Mouse (Mus musculus): ENCODE measurements around the gene Per1. TPM values are rescaled to one million over a fixed set of nuclear protein-coding genes. Genes with fewer than 3 reads are reported as not detected.

Gene Per1
- polyA plus RNA-seq, 1 experiment = 57.6 TPM

DNA sequence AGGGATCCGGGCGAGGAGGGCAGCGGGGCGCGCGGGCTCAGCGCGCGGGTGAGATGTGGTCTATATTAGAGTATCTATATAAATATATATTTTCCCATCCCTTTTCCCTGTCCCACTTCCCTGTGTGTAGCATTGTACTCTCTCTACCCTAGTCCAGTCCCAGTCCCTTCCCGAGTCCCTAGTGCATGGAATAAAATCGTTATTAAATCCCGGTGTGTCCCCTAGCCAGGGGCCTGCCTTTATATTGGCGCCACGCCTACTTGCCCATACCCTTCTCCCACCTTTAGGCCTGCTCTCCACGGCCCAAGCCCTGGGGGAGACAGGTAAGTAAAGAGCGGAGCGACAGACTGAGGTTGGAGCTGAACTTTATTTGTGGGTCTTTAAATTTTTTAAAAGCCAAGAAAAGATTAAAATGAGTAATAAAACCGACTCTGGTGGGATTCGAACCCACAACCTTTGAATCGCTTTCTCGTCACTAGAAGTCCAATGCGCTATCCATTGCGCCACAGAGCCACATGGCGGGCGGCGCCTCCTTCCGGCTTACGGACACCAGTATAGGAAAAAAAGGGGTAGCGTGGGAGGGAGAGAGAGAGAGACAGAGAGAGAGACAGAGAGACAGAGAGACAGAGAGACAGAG lies 28.2 kb downstream of the Per1 start:
- Histone ChIP-seq H3K4me3 (ENCODE audit: insufficient read depth, low read length) (peak overlapping the region; percentile 76), H3K4me1 (ENCODE audit: control insufficient read depth, insufficient read depth, low read length) (no peaks in the 10 kb centered on the region), H3K27ac (ENCODE audit: insufficient read depth, low read length) (peak overlapping the region; percentile 61)
- TF ChIP-seq POLR2A (IDR thresholded peaks at IDR 0.05; ENCODE audit: extremely low read depth, insufficient read depth, low read length) (no peak), CTCF (IDR thresholded peaks at IDR 0.05; ENCODE audit: extremely low read depth, insufficient read depth, low read length) (no peak)

DNA sequence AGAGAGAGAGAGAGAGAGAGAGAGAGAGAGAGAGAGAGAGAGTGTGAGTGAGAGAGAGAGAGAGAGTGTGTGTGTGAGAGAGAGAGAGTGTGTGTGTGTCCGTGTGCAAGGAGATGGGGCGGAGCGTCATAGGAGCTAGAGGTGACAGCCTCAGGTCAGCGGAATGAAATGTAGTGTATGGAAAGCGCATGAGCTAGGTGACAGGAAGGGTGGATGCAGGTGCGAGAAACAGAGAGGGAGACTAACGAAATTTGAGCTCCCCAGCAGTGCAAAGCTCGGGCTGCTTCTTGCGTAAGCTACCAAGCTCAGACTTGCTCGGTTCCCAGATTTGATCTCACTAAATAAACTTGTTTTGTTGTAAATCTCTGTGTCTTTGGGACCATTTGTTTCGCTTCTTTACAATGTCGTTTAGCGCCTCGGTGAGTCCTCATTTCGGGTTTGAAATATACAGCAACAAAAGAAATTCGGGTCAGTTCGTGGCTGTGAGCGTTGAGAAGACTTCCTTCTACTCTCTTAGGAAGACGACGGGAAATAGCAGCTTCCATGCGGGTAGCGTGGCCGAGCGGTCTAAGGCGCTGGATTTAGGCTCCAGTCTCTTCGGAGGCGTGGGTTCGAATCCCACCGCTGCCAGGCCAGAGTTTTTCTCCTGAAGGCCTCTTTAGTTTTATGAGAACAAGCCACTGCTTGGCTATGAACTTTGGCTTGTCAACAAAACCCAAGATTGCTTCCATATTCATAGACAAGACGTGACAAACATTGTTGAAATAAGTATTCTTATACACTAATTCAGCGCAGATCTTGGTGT lies 28.9 kb downstream of the Per1 start:
- H3K4me3 ChIP-seq (ENCODE audit: insufficient read depth, low read length) = peak overlapping the region; percentile 76
- TF ChIP-seq POLR2A (IDR thresholded peaks at IDR 0.05; ENCODE audit: extremely low read depth, insufficient read depth, low read length) (no peak), CTCF (IDR thresholded peaks at IDR 0.05; ENCODE audit: extremely low read depth, insufficient read depth, low read length) (no peak)
- no peaks in the 10 kb centered on the region for H3K4me1 ChIP-seq (ENCODE audit: control insufficient read depth, insufficient read depth, low read length)
- H3K27ac ChIP-seq (ENCODE audit: insufficient read depth, low read length) = peak overlapping the region; percentile 61

DNA sequence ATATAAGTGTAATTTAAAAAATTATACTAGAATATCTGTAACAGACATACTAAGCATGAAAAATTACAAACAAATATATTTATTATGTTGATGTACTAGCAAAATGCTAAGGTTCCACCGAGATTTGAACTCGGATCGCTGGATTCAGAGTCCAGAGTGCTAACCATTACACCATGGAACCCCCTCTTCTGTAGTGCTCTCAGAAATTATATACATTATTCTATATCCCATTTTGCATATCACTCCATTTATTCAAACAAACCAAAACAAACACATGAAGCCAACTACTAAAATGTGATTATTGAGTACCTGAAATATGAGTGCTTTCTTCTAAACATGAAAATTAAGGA lies 29.5 kb downstream of the Per1 start:
- Histone ChIP-seq H3K27ac (ENCODE audit: insufficient read depth, low read length) (no peak overlapping the region), H3K4me3 (ENCODE audit: insufficient read depth, low read length) (peak overlapping the region; percentile 76; the same call in 1 of the 2 replicates), H3K4me1 (ENCODE audit: control insufficient read depth, insufficient read depth, low read length) (no peaks in the 10 kb centered on the region)
- TF ChIP-seq CTCF (IDR thresholded peaks at IDR 0.05; ENCODE audit: extremely low read depth, insufficient read depth, low read length) = no peak
- TF ChIP-seq POLR2A (IDR thresholded peaks at IDR 0.05; ENCODE audit: extremely low read depth, insufficient read depth, low read length) = no peak

DNA sequence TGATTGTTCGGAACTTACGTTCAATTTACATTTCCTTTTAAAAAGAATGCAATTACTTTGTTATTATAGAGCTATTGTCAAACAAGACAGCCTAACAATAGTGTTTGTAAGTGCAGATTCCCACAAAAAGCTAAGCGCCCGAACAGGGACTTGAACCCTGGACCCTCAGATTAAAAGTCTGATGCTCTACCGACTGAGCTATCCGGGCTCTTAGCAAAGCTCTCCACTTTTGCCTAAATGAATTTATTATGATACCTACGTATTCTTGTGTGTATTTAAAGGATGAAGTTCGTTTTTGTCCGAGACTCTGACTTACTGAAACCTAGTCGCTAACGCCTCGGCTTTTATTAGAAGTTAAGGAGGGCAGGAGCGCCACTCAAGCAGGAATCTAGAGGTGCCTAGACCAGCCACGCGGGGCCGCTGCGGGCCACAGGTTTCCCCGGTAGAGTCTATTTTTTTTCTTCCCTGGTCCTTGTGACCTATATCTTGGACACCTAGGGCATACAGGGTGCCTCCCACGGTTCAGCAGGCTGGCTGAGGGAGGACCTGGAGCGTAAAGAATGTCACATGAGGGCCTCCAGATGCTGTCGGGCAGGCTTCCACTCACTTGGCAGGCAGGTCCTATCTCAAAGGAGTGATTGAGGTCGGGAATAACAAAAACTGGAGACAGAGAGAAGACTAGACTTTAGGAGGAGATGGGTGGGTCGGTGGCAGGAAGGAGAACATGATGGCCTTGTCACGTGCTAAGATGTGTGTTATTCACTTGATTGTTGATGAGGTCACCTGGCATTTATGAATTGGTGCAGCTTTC lies 30.2 kb downstream of the Per1 start:
- Histone ChIP-seq H3K27ac (ENCODE audit: insufficient read depth, low read length) (no peak overlapping the region; the same call in 1 of the 2 replicates), H3K4me3 (ENCODE audit: insufficient read depth, low read length) (peak overlapping the region; percentile 44), H3K4me1 (ENCODE audit: control insufficient read depth, insufficient read depth, low read length) (no peaks in the 10 kb centered on the region)
- TF ChIP-seq CTCF (IDR thresholded peaks at IDR 0.05; ENCODE audit: extremely low read depth, insufficient read depth, low read length) (peak; percentile 38), POLR2A (IDR thresholded peaks at IDR 0.05; ENCODE audit: extremely low read depth, insufficient read depth, low read length) (no peak)

DNA sequence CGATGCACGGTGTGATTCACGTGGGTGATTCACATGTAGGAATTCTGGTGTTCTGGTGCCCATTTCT lies 30.7 kb downstream of the Per1 start, which contains the start of gene Aloxe3:
Gene Aloxe3, plus strand, starts transcription at position 45 of the 67 bp plus-strand sequence.
- Histone ChIP-seq H3K4me3 (ENCODE audit: insufficient read depth, low read length) (peak within 1 kb of the TSS; percentile 76), H3K4me1 (ENCODE audit: control insufficient read depth, insufficient read depth, low read length) (no peaks in the 10 kb centered on the region), H3K27ac (ENCODE audit: insufficient read depth, low read length) (no peak within 1 kb of the TSS; the same call in 1 of the 2 replicates)
- no peak for TF ChIP-seq CTCF (IDR thresholded peaks at IDR 0.05; ENCODE audit: extremely low read depth, insufficient read depth, low read length)
- TF ChIP-seq POLR2A (IDR thresholded peaks at IDR 0.05; ENCODE audit: extremely low read depth, insufficient read depth, low read length) = no peak

DNA sequence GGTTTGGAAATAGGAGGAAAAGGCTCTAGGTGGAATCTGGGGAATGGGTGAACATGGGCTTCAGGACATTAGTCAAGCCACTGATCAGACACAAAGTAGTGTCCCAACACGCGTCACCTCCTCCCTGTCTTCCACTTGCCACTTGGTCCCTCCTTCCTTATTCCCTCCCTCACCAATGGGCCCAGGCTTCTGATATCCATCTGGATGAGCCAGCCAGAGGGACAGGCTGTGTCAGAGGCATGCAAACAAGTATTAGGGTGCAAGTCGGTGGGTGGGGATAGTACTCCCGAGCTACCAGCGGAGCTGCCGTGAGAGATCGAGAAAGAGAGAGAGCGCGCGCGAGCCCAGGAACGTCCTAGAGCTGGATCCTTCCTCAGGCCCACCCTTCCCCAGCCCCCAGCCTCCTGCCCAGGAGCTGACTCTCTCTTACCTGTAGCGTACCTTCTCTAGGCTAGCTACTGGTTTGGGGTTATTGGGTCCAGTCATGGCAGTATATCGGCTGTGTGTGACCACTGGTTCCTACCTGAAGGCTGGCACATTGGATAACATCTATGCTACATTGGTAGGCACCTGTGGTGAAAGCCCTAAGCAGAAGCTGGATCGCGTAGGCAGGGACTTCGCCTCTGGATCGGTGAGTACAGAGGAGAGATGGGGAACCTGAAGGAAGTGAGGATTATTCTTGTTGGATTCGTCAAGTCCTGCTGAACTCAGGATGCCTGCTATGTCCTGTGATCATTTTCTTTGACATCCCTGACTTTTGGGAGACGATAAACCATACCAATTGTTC lies 31.1 kb downstream of the Per1 start:
- Histone ChIP-seq H3K4me3 (ENCODE audit: insufficient read depth, low read length) (peak overlapping the region; percentile 44), H3K4me1 (ENCODE audit: control insufficient read depth, insufficient read depth, low read length) (no peaks in the 10 kb centered on the region), H3K27ac (ENCODE audit: insufficient read depth, low read length) (no peak overlapping the region; the same call in 1 of the 2 replicates)
- TF ChIP-seq POLR2A (IDR thresholded peaks at IDR 0.05; ENCODE audit: extremely low read depth, insufficient read depth, low read length) (no peak), CTCF (IDR thresholded peaks at IDR 0.05; ENCODE audit: extremely low read depth, insufficient read depth, low read length) (no peak)

DNA sequence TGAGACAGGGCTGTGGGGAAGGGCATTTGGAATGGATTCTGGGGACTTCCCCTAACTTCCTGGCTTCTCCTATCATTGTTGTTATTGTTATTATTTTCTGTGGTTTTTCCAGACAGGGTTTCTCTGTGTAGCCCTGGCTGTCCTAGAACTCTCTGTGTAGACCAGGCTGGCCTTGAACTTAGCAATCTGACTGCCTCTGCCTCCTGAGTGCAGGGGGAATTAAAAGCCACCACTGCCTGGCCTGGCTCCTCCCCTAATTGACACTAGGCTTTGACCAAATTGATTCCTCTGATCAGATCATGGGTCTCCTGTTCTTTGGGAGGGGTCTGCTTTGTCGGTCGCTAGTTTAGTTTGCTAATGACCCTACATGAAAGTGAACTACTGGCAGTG lies 31.7 kb downstream of the Per1 start:
- H3K4me1 ChIP-seq (ENCODE audit: control insufficient read depth, insufficient read depth, low read length) = no peaks in the 10 kb centered on the region
- H3K27ac ChIP-seq (ENCODE audit: insufficient read depth, low read length) = no peak overlapping the region
- H3K4me3 ChIP-seq (ENCODE audit: insufficient read depth, low read length) = peak overlapping the region; percentile 44; the same call in 1 of the 2 replicates
- no peak for TF ChIP-seq POLR2A (IDR thresholded peaks at IDR 0.05; ENCODE audit: extremely low read depth, insufficient read depth, low read length)
- TF ChIP-seq CTCF (IDR thresholded peaks at IDR 0.05; ENCODE audit: extremely low read depth, insufficient read depth, low read length) = no peak

DNA sequence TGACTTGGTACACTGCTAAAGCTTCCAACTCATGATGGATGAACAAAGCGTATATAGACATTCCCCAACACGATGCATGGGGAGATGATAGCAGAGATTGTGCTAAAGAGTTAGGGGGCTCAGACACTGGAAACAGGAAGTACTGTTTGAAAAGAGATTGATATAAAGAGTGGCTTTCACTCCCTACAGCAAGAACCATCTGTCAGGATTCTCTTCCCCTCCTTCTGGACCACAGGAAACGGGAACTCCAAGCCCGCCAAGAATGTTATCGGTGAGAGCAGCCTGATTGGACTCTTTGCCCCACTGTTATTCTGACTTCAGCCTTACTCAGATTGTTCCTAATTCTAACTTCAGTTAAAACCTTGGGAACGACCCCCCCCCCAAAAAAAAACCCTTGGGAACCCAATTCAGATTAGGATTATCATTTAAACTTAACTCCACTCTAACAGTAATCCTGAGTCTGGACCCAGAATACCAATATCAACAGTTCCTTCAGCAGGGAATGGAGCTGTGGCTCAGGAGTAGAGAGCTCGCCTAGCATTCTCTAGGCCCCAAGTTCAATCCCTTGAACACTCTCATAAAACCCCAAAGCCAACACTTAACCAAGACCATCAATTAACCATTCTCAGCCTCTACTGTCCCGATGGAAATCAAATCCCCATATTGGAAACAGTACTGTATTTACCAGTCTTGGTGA lies 33.6 kb downstream of the Per1 start:
- TF ChIP-seq CTCF (IDR thresholded peaks at IDR 0.05; ENCODE audit: extremely low read depth, insufficient read depth, low read length) (no peak), POLR2A (IDR thresholded peaks at IDR 0.05; ENCODE audit: extremely low read depth, insufficient read depth, low read length) (no peak)
- H3K4me3 ChIP-seq (ENCODE audit: insufficient read depth, low read length) = no peak overlapping the region

DNA sequence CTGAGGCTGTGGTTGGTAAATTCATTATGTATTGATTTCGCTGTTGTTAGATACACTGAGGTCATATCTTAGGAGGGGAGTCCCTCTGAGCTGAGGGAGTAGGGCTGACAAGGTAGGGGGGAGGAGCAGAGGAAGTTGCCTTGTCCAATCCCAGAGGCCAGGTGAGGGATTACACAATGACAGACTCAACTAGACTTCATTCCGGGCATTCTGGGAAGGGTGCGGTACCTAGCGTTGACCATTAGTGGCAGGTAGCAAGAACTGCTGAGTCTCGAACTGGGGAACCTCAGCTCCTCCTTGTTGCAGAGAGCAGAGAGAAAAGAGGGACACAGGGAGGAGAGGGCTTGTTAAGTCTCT lies 38.5 kb downstream of the Per1 start:
- TF ChIP-seq POLR2A (IDR thresholded peaks at IDR 0.05; ENCODE audit: extremely low read depth, insufficient read depth, low read length) (no peak), CTCF (IDR thresholded peaks at IDR 0.05; ENCODE audit: extremely low read depth, insufficient read depth, low read length) (no peak)
- Histone ChIP-seq H3K4me1 (ENCODE audit: control insufficient read depth, insufficient read depth, low read length) (no peaks in the 10 kb centered on the region), H3K27ac (ENCODE audit: insufficient read depth, low read length) (no peak overlapping the region), H3K4me3 (ENCODE audit: insufficient read depth, low read length) (peak overlapping the region; percentile 30)

More for the DNA sequence above, 33.6 kb downstream of the Per1 start:
- Histone ChIP-seq H3K27ac (ENCODE audit: insufficient read depth, low read length) (no peak overlapping the region), H3K4me1 (ENCODE audit: control insufficient read depth, insufficient read depth, low read length) (no peaks in the 10 kb centered on the region)
